Mouse (Mus musculus) central nervous system, embryonic 18 days (tissue): ENCODE measurements around the gene Olfr177. TPM values are rescaled to one million over a fixed set of nuclear protein-coding genes. Genes with fewer than 3 reads are reported as not detected.

ENCODE experiments used
- polyA plus RNA-seq: library from polyadenylated mRNA; depleted of rRNA; stranded (reverse); fragments of >200 nt; gene quantifications from 2 replicates; pipeline ENCODE4 v1.2.3, GENCODE M21; 2012; rRNA removed

Gene Olfr177
- polyA plus RNA-seq: not detected in 2 replicates

DNA sequence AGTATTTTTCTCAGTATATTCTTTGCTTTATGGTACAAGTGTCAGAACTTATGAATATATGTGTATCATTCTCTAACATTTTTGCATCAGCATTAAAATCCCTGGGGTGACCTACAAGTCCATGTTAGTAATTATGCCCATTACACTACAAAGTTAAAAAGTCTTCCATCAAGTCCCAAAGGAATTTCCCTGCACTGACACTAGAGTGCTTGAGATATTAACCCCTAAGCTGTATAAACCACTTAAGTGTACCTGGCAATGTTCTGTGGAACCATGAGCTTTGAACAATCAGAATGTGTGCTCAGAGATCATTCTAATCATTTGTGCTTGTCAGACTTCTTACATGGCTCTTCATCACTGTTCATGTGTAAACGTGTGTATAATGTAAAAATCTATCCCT, at the start of gene Olfr177:
TSS of gene Olfr177 (minus strand) at position 101 of the 400 bp plus-strand sequence.

DNA sequence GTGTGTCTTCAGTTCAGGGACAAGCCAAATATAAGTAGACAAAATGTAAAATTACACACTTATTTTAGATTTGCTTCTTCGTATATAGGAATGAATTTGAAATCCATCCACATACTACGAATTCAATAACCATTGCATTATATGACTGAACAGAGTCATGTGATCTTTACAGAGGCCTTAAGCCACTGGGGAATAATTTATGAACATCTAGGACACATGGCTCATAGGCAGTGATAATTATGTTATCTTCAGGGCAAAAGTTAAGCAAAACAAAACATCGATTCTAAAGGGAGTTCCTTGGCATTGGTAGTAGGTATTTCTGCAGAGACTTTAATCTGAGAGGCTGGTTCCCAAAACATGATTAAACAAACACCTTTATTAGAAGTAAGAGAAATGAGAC, 17.4 kb upstream of the Olfr177 start, which contains the start of gene Olfr178:
TSS of gene Olfr178 (minus strand) at position 101 of the 400 bp plus-strand sequence.

DNA sequence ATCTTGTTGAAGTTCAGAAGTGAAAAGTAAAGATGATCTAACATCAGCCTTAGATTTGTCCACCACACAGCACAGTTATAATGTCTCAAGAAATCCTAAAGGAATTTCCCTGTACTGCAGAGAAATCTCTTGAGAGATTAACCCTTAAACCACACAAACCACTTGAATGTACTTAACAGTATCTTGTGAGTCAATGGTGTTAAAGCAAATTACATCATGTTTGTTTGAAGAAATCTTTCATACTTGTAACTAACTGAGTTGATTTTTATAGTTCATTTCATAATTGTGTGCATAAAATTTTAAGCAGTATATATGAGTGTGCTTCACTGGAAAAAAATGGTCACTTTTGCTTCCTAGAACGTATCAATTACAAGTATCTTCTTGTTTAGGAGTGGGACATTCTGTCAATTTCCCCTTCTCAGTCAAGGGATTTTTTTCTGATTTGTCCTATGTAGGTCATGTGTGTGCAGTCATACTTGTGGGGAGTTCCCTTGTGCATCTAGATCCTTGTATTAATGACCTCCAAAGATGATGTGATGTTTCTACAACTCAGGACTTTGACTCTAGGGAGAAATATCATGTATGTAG, 47.7 kb downstream of the Olfr177 start, which contains the start of gene Olfr175-ps1:
TSS of gene Olfr175-ps1 (minus strand) at position 51 of the 588 bp plus-strand sequence.

Other genes with a start within 250 kb of the Olfr177 start
- gene E330017A01Rik, start 236.0 kb downstream of the Olfr177 start, polyA plus RNA-seq: 0.07 TPM in 1 of 2 replicates, not detected in the other
- gene Cpox, start 204.5 kb downstream of the Olfr177 start, polyA plus RNA-seq: 13.7 and 14.9 TPM in 2 replicates
- 0.05 and 0.16 TPM in 2 replicates for gene Gpr15, start 155.7 kb downstream of the Olfr177 start, polyA plus RNA-seq
- gene Cldnd1, start 146.9 kb downstream of the Olfr177 start, polyA plus RNA-seq: 117 and 129 TPM in 2 replicates
- not detected in 2 replicates for gene Olfr172, start 111.6 kb downstream of the Olfr177 start, polyA plus RNA-seq
- not detected in 2 replicates for gene Olfr173, start 74.5 kb downstream of the Olfr177 start, polyA plus RNA-seq
- not detected in 2 replicates for gene Olfr175-ps1, start 48.0 kb downstream of the Olfr177 start, polyA plus RNA-seq
- gene Olfr178, start 17.3 kb upstream of the Olfr177 start, polyA plus RNA-seq: not detected in 2 replicates
- not detected in 2 replicates for gene Olfr181, start 54.0 kb upstream of the Olfr177 start, polyA plus RNA-seq
- not detected in 2 replicates for gene Olfr180, start 54.6 kb upstream of the Olfr177 start, polyA plus RNA-seq
- not detected in 2 replicates for gene Olfr183, start 120.6 kb upstream of the Olfr177 start, polyA plus RNA-seq
- gene Olfr186, start 155.5 kb upstream of the Olfr177 start, polyA plus RNA-seq: not detected in 2 replicates
- gene Olfr187, start 165.0 kb upstream of the Olfr177 start, polyA plus RNA-seq: not detected in 2 replicates
- not detected in 2 replicates for gene Olfr190, start 203.2 kb upstream of the Olfr177 start, polyA plus RNA-seq
- gene Olfr191, start 215.1 kb upstream of the Olfr177 start, polyA plus RNA-seq: not detected in 2 replicates
- not detected in 2 replicates for gene Olfr193, start 237.1 kb upstream of the Olfr177 start, polyA plus RNA-seq
- not detected in 2 replicates for gene Olfr194, start 246.3 kb upstream of the Olfr177 start, polyA plus RNA-seq